In genomic region chr4:75262423-75262822, GRCm38 (mm10) we compare ENCODE assay signal across 14 mouse cellular contexts. TPM values are rescaled to one million over a fixed set of nuclear protein-coding genes. Genes with fewer than 3 reads are reported as not detected.
DNase-seq lines count a peak whose midpoint lies in the region; ATAC-seq and TF ChIP-seq lines count a peak whose summit lies in the region.
"Had no signal": no experiment of that assay in that cellular context is flagged by ENCODE, and none has a peak within 500 bp of the region (broad histone marks: within the 10 kb centered on the region; RNA-seq: fewer than 3 reads in every experiment).

No protein-coding gene starts in this region.

- peak; percentile 66 for ATAC-seq in CD4-positive, CD25-positive, alpha-beta regulatory T cell, adult 4 months
- ATAC-seq in common myeloid progenitor, adult 5-6 weeks (replicated peaks; ENCODE audit: low read depth, poor library complexity, severe bottlenecking), result 0 out of 2 replicates have a peak, but pooled peaks have one; percentile 22
- ATAC-seq: forebrain, embryonic 14.5 days had no signal

- intact Hi-C loops in left cerebral cortex, postnatal 25 days (cut with DNase I), result no loop called here
- intact Hi-C loops in left cerebral cortex, adult 2 months (cut with DNase I), result no loop called here

- no peaks in the 10 kb centered on the region for H3K36me3 ChIP-seq in megakaryocyte, embryonic 14.5 days (replicated peaks; ENCODE audit: low read length)
- H3K36me3 ChIP-seq: embryonic facial prominence, embryonic 12.5 days; hindbrain, embryonic 10.5 days had no signal

- peak; percentile 20 to 49 for DNase-seq in left cerebral cortex, postnatal 25 days (ENCODE audit: low spot score in 2 of 2)
- no peak for DNase-seq in left cerebral cortex, adult 2 months (ENCODE audit: extremely low spot score in 1 of 2, low spot score in 2 of 2)
- no peak for DNase-seq in lung, adult 2 months
- no peak for DNase-seq in frontal cortex, postnatal 14 days (ENCODE audit: low spot score in 2 of 2)
- DNase-seq in kidney, adult 18-20 months, result no peak
- DNase-seq: adrenal gland, postnatal 36 days; cerebellum, adult 8-10 months; kidney, adult 8-10 months had no signal

- H3K4me1 ChIP-seq in megakaryocyte, embryonic 14.5 days, result peaks cover 47% of the 10 kb centered on the region
- H3K4me1 ChIP-seq in lung, adult 2 months (ENCODE audit: control insufficient read depth, insufficient read depth, low read length), result peaks cover 2% of the 10 kb centered on the region; the same call in 1 of the 2 replicates
- H3K4me1 ChIP-seq: embryonic facial prominence, embryonic 12.5 days; hindbrain, embryonic 10.5 days had no signal

- no peaks in the 10 kb centered on the region for H3K27me3 ChIP-seq in megakaryocyte, embryonic 14.5 days (replicated peaks)
- H3K27me3 ChIP-seq: embryonic facial prominence, embryonic 12.5 days had no signal

- no peaks in the 10 kb centered on the region for H3K9me3 ChIP-seq in megakaryocyte, embryonic 14.5 days
- H3K9me3 ChIP-seq: embryonic facial prominence, embryonic 12.5 days; hindbrain, embryonic 10.5 days had no signal

- no peak overlapping the region for H3K27ac ChIP-seq in left cerebral cortex, adult 2 months
- H3K27ac ChIP-seq: embryonic facial prominence, embryonic 12.5 days; hindbrain, embryonic 10.5 days had no signal

- no peak for TF ChIP-seq POLR2A in lung, adult 2 months (IDR thresholded peaks at IDR 0.05; ENCODE audit: borderline replicate concordance, extremely low read depth, low read depth, low read length)

- TF ChIP-seq CTCF in left cerebral cortex, adult 2 months (IDR thresholded peaks at IDR 0.05), result no peak
- no peak for TF ChIP-seq CTCF in lung, adult 2 months (IDR thresholded peaks at IDR 0.05; ENCODE audit: insufficient read depth, low read length)

- H3K4me3 ChIP-seq in left cerebral cortex, adult 2 months, result no peak overlapping the region
- peak overlapping the region; percentile 29 for H3K4me3 ChIP-seq in megakaryocyte, embryonic 14.5 days (replicated peaks)
- H3K4me3 ChIP-seq in lung, adult 2 months (replicated peaks; ENCODE audit: extremely low read depth, low read depth, low read length), result no peak overlapping the region
- H3K4me3 ChIP-seq: embryonic facial prominence, embryonic 12.5 days; hindbrain, embryonic 10.5 days had no signal

- WGBS in lung, adult 2 months, result 22% methylated on average over 7 of the region's 7 CpGs

RNA-seq across cellular contexts. Expression of gene Dmac1, which starts 15.7 kb away (rescaled TPM):
- total RNA-seq in left cerebral cortex, postnatal 25 days (2021), result 10 to 100 TPM; 49.8 to 56.4 TPM
- 10 to 100 TPM; 49.7 to 51.6 TPM for total RNA-seq in left cerebral cortex, adult 2 months (2021)
- 10 to 100 TPM; 59.0 to 64.7 TPM for polyA plus RNA-seq in CD4-positive, CD25-positive, alpha-beta regulatory T cell, adult 4 months (2017; shearing (Covaris generic))
- 58.2 and 58.4 TPM in 2 replicates for total RNA-seq in common myeloid progenitor, adult 5-6 weeks (2017)
- polyA plus RNA-seq in megakaryocyte, embryonic 14.5 days (2012; ENCODE audit: insufficient read depth, low replicate concordance), result 164 and 202 TPM in 2 replicates
- 31.8 and 34.8 TPM in 2 replicates for polyA plus RNA-seq in lung, adult 2 months (2012; rRNA removed)

Comparison
In these comparisons a context has a peak if more than half of its experiments do, and no peak if none do; other contexts are left out.
1. DNase-seq: peak in left cerebral cortex, postnatal 25 days (2 of 2); none in left cerebral cortex, adult 2 months (0 of 2), lung, adult 2 months (single experiment), frontal cortex, postnatal 14 days (0 of 2) and kidney, adult 18-20 months (single experiment).